Mouse (Mus musculus): ENCODE measurements at regions not wholly inside any gene's neighbourhood (a gene's known extent, or its start where the extent isn't known, plus 50 kb on each side); places are given as distances from the start of the nearest gene placed in this dataset.

GRCm38 (mm10) chr6:81487006-81487405 lies 436.5 kb upstream of the Gcfc2 start:
- Histone ChIP-seq H3K36me3 (ENCODE audit: control insufficient read depth, insufficient read depth) (no peaks in the 10 kb centered on the region), H3K27me3 (ENCODE audit: control insufficient read depth, insufficient read depth, insufficient read length) (no peaks in the 10 kb centered on the region), H3K79me2 (ENCODE audit: control insufficient read depth, insufficient read depth) (no peaks in the 10 kb centered on the region), H3K79me3 (ENCODE audit: low read depth) (no peaks in the 10 kb centered on the region), H3K4me3 (ENCODE audit: insufficient read depth, poor library complexity, severe bottlenecking) (no peak overlapping the region), H3ac (ENCODE audit: control insufficient read depth, insufficient read length, low read depth) (no peak overlapping the region)
- TF ChIP-seq CEBPB (IDR thresholded peaks at IDR 0.05; ENCODE audit: low read depth): no peak
- no peak for TF ChIP-seq MYOG (IDR thresholded peaks at IDR 0.05; ENCODE audit: control insufficient read depth, extremely low read depth, insufficient read length)
- TF ChIP-seq MAX (IDR thresholded peaks at IDR 0.05): no peak
- TF ChIP-seq MYOD1 (IDR thresholded peaks at IDR 0.05; ENCODE audit: control insufficient read depth, insufficient read length, low read depth): no peak
- TF ChIP-seq USF1 (IDR thresholded peaks at IDR 0.05; ENCODE audit: low read depth): no peak
- no peak for TF ChIP-seq FOSL1 (IDR thresholded peaks at IDR 0.05; ENCODE audit: insufficient read depth, low read length, poor library complexity, severe bottlenecking)
- TF ChIP-seq CTCF (IDR thresholded peaks at IDR 0.05; ENCODE audit: control insufficient read depth, insufficient read depth, insufficient read length): no peak

- Histone ChIP-seq H3K79me2 (ENCODE audit: control insufficient read depth, insufficient read depth) (no peaks in the 10 kb centered on the region), H3K27me3 (ENCODE audit: control insufficient read depth, insufficient read depth, insufficient read length) (no peaks in the 10 kb centered on the region), H3K4me3 (ENCODE audit: insufficient read depth, poor library complexity, severe bottlenecking) (no peak overlapping the region), H3ac (ENCODE audit: control insufficient read depth, insufficient read length, low read depth) (no peak overlapping the region), H3K79me3 (ENCODE audit: low read depth) (no peaks in the 10 kb centered on the region), H3K36me3 (ENCODE audit: control insufficient read depth, insufficient read depth) (no peaks in the 10 kb centered on the region)
- no peak for TF ChIP-seq USF1 (IDR thresholded peaks at IDR 0.05; ENCODE audit: low read depth)
- TF ChIP-seq FOSL1 (IDR thresholded peaks at IDR 0.05; ENCODE audit: insufficient read depth, low read length, poor library complexity, severe bottlenecking): no peak
- TF ChIP-seq MAX (IDR thresholded peaks at IDR 0.05): no peak
- no peak for TF ChIP-seq MYOD1 (IDR thresholded peaks at IDR 0.05; ENCODE audit: control insufficient read depth, insufficient read length, low read depth)
- no peak for TF ChIP-seq CTCF (IDR thresholded peaks at IDR 0.05; ENCODE audit: control insufficient read depth, insufficient read depth, insufficient read length)
These were observed 427.2 kb upstream of the Gcfc2 start for GRCm38 (mm10) chr6:81496239-81496638.

- H3K4me3 ChIP-seq (ENCODE audit: insufficient read depth, poor library complexity, severe bottlenecking): no peak overlapping the region
- TF ChIP-seq CTCF (IDR thresholded peaks at IDR 0.05; ENCODE audit: control insufficient read depth, insufficient read depth, insufficient read length) (no peak), FOSL1 (IDR thresholded peaks at IDR 0.05; ENCODE audit: insufficient read depth, low read length, poor library complexity, severe bottlenecking) (no peak), USF1 (IDR thresholded peaks at IDR 0.05; ENCODE audit: low read depth) (no peak), MYOD1 (IDR thresholded peaks at IDR 0.05; ENCODE audit: control insufficient read depth, insufficient read length, low read depth) (no peak), CEBPB (IDR thresholded peaks at IDR 0.05; ENCODE audit: low read depth) (no peak), MYOG (IDR thresholded peaks at IDR 0.05; ENCODE audit: control insufficient read depth, extremely low read depth, insufficient read length) (no peak), MAX (IDR thresholded peaks at IDR 0.05) (no peak)
- H3K79me2 ChIP-seq (ENCODE audit: control insufficient read depth, insufficient read depth): no peaks in the 10 kb centered on the region
- H3K36me3 ChIP-seq (ENCODE audit: control insufficient read depth, insufficient read depth): no peaks in the 10 kb centered on the region
- no peak overlapping the region for H3ac ChIP-seq (ENCODE audit: control insufficient read depth, insufficient read length, low read depth)
- no peaks in the 10 kb centered on the region for H3K27me3 ChIP-seq (ENCODE audit: control insufficient read depth, insufficient read depth, insufficient read length)
- no peaks in the 10 kb centered on the region for H3K79me3 ChIP-seq (ENCODE audit: low read depth)
These were observed 406.3 kb upstream of the Gcfc2 start for GRCm38 (mm10) chr6:81517185-81517584.

GRCm38 (mm10) chr6:81562260-81562659 lies 361.2 kb upstream of the Gcfc2 start:
- H3K36me3 ChIP-seq (ENCODE audit: control insufficient read depth, insufficient read depth): no peaks in the 10 kb centered on the region
- TF ChIP-seq MYOD1 (IDR thresholded peaks at IDR 0.05; ENCODE audit: control insufficient read depth, insufficient read length, low read depth) (no peak), FOSL1 (IDR thresholded peaks at IDR 0.05; ENCODE audit: insufficient read depth, low read length, poor library complexity, severe bottlenecking) (no peak), MAX (IDR thresholded peaks at IDR 0.05) (no peak), CTCF (IDR thresholded peaks at IDR 0.05; ENCODE audit: control insufficient read depth, insufficient read depth, insufficient read length) (no peak), USF1 (IDR thresholded peaks at IDR 0.05; ENCODE audit: low read depth) (no peak), MYOG (IDR thresholded peaks at IDR 0.05; ENCODE audit: control insufficient read depth, extremely low read depth, insufficient read length) (no peak), CEBPB (IDR thresholded peaks at IDR 0.05; ENCODE audit: low read depth) (no peak)
- H3K79me3 ChIP-seq (ENCODE audit: low read depth): no peaks in the 10 kb centered on the region
- no peaks in the 10 kb centered on the region for H3K79me2 ChIP-seq (ENCODE audit: control insufficient read depth, insufficient read depth)
- no peak overlapping the region for H3ac ChIP-seq (ENCODE audit: control insufficient read depth, insufficient read length, low read depth)
- no peaks in the 10 kb centered on the region for H3K27me3 ChIP-seq (ENCODE audit: control insufficient read depth, insufficient read depth, insufficient read length)
- no peak overlapping the region for H3K4me3 ChIP-seq (ENCODE audit: insufficient read depth, poor library complexity, severe bottlenecking)

GRCm38 (mm10) chr6:81563192-81563591 lies 360.3 kb upstream of the Gcfc2 start:
- Histone ChIP-seq H3K79me2 (ENCODE audit: control insufficient read depth, insufficient read depth) (no peaks in the 10 kb centered on the region), H3K27me3 (ENCODE audit: control insufficient read depth, insufficient read depth, insufficient read length) (no peaks in the 10 kb centered on the region), H3ac (ENCODE audit: control insufficient read depth, insufficient read length, low read depth) (no peak overlapping the region), H3K79me3 (ENCODE audit: low read depth) (no peaks in the 10 kb centered on the region), H3K36me3 (ENCODE audit: control insufficient read depth, insufficient read depth) (no peaks in the 10 kb centered on the region), H3K4me3 (ENCODE audit: insufficient read depth, poor library complexity, severe bottlenecking) (no peak overlapping the region)
- TF ChIP-seq MYOG (IDR thresholded peaks at IDR 0.05; ENCODE audit: control insufficient read depth, extremely low read depth, insufficient read length) (no peak), CTCF (IDR thresholded peaks at IDR 0.05; ENCODE audit: control insufficient read depth, insufficient read depth, insufficient read length) (no peak), CEBPB (IDR thresholded peaks at IDR 0.05; ENCODE audit: low read depth) (no peak), FOSL1 (IDR thresholded peaks at IDR 0.05; ENCODE audit: insufficient read depth, low read length, poor library complexity, severe bottlenecking) (no peak), MYOD1 (IDR thresholded peaks at IDR 0.05; ENCODE audit: control insufficient read depth, insufficient read length, low read depth) (no peak), USF1 (IDR thresholded peaks at IDR 0.05; ENCODE audit: low read depth) (no peak), MAX (IDR thresholded peaks at IDR 0.05) (no peak)

GRCm38 (mm10) chr6:81564295-81564694 lies 359.2 kb upstream of the Gcfc2 start:
- Histone ChIP-seq H3K27me3 (ENCODE audit: control insufficient read depth, insufficient read depth, insufficient read length) (no peaks in the 10 kb centered on the region), H3K36me3 (ENCODE audit: control insufficient read depth, insufficient read depth) (no peaks in the 10 kb centered on the region), H3K79me3 (ENCODE audit: low read depth) (no peaks in the 10 kb centered on the region), H3K79me2 (ENCODE audit: control insufficient read depth, insufficient read depth) (no peaks in the 10 kb centered on the region), H3ac (ENCODE audit: control insufficient read depth, insufficient read length, low read depth) (no peak overlapping the region), H3K4me3 (ENCODE audit: insufficient read depth, poor library complexity, severe bottlenecking) (no peak overlapping the region)
- TF ChIP-seq CTCF (IDR thresholded peaks at IDR 0.05; ENCODE audit: control insufficient read depth, insufficient read depth, insufficient read length) (no peak), MAX (IDR thresholded peaks at IDR 0.05) (no peak), MYOD1 (IDR thresholded peaks at IDR 0.05; ENCODE audit: control insufficient read depth, insufficient read length, low read depth) (no peak), MYOG (IDR thresholded peaks at IDR 0.05; ENCODE audit: control insufficient read depth, extremely low read depth, insufficient read length) (no peak), CEBPB (IDR thresholded peaks at IDR 0.05; ENCODE audit: low read depth) (no peak), FOSL1 (IDR thresholded peaks at IDR 0.05; ENCODE audit: insufficient read depth, low read length, poor library complexity, severe bottlenecking) (no peak), USF1 (IDR thresholded peaks at IDR 0.05; ENCODE audit: low read depth) (no peak)

Data from C2C12 (cell line).